Mouse (Mus musculus) liver, adult 2 months (tissue): ENCODE data around the gene Cd99l2. TPM values are rescaled to one million over a fixed set of nuclear protein-coding genes. Genes with fewer than 3 reads are reported as not detected.

ENCODE experiments used
- DNase-seq: peaks from one replicate; pipeline ENCODE4 v3.0.0-alpha.2; 2011; ENCODE audit warnings: low read depth, low spot score; ENCODE audit errors: extremely low read depth
- H3K27ac ChIP-seq: fragments of 200-500 bp; replicated peaks from 2 replicates; pipeline ENCODE4 v1.5.1; 2012; ENCODE audit warnings: low read depth, mild to moderate bottlenecking, control low read depth, inconsistent platforms, low read length; ENCODE audit not compliant: insufficient read depth
- H3K27me3 ChIP-seq: fragments of 200-500 bp; 2 replicates; pipeline ENCODE4 v1.6.1; 2012; ENCODE audit warnings: mild to moderate bottlenecking, moderate library complexity, low read length, inconsistent platforms; ENCODE audit not compliant: control insufficient read depth, insufficient read depth
- H3K36me3 ChIP-seq: fragments of 200-500 bp; 2 replicates; pipeline ENCODE4 v1.6.1; 2012; ENCODE audit warnings: low read length, inconsistent platforms; ENCODE audit not compliant: control insufficient read depth, insufficient read depth
- H3K4me1 ChIP-seq: fragments of 200-500 bp; 2 replicates; pipeline ENCODE4 v1.6.1; 2011; ENCODE audit warnings: low read length; ENCODE audit not compliant: control insufficient read depth, insufficient read depth
- H3K4me3 ChIP-seq: fragments of 200-500 bp; 2 replicates; pipeline ENCODE4 v1.5.1; 2011; ENCODE audit warnings: low read depth, mild to moderate bottlenecking, control low read depth, low read length, moderate library complexity; ENCODE audit not compliant: insufficient read depth
- H3K79me2 ChIP-seq: fragments of 200-500 bp; 2 replicates; pipeline ENCODE4 v1.6.1; 2012; ENCODE audit warnings: inconsistent platforms, mild to moderate bottlenecking, low read length, moderate library complexity; ENCODE audit not compliant: control insufficient read depth, insufficient read depth
- H3K9ac ChIP-seq: fragments of 200-500 bp; 2 replicates; pipeline ENCODE4 v1.6.1; 2012; ENCODE audit warnings: low read depth, mild to moderate bottlenecking, control low read depth, inconsistent platforms, low read length
- CTCF ChIP-seq: fragments of 200-500 bp; IDR thresholded peaks from 2 replicates; pipeline ENCODE4 v1.5.1; 2011; ENCODE audit warnings: low read depth, low read length, control low read depth
- POLR2A ChIP-seq: fragments of 200-500 bp; IDR thresholded peaks from 2 replicates; pipeline ENCODE4 v1.6.1; 2011; ENCODE audit warnings: low read length, control low read depth; ENCODE audit not compliant: insufficient read depth; ENCODE audit errors: extremely low read depth
- WGBS: fragments of 180-500 bp; shearing (Covaris S2); methylation state at CpG from one replicate; pipeline ENCODE4 v1.1.7; 2018; 5-methylcytosine and 5-hydroxymethylcytosine counted together
- polyA plus RNA-seq: library from polyadenylated mRNA; depleted of rRNA; stranded (reverse); fragments of >200 nt; gene quantifications from 2 replicates; pipeline ENCODE4 v1.2.3, GENCODE M21; 2012
- total RNA-seq: library from RNA; depleted of rRNA; stranded (reverse); fragments of >200 nt; gene quantifications from 2 replicates; pipeline ENCODE4 v1.2.3, GENCODE M21; 2014

Gene Cd99l2
- total and polyA plus RNA-seq, 2 experiments, result 10.0 to 18.2 TPM

DNA sequence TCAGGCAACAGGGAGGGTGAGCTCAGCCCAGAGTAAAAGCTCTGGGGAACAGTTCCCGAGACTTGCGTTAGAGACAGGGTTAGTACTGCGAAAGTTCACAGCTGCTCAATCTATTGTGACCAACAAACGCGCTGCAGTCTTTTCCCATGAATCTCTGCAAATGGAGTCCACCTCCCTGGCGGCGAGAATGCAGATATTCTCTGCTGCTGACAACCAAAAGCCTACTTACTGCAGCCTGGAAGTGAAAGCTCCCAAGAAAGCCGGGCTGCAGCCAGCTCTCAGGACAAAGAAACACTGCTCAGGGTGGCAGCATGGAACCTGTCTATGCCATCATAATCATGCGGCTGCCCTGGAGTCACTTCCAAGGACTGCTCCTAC, 619 bp upstream of the Cd99l2 start:
- TF ChIP-seq CTCF (no peak), POLR2A (no peak)
- Histone ChIP-seq H3K4me3 (peak overlapping the region; percentile 100), H3K27ac (peak overlapping the region; percentile 98), H3K36me3 (no peaks in the 10 kb centered on the region), H3K79me2 (peaks cover 6% of the 10 kb centered on the region; the same call in 1 of the 2 replicates), H3K27me3 (no peaks in the 10 kb centered on the region), H3K4me1 (no peaks in the 10 kb centered on the region), H3K9ac (peak overlapping the region; percentile 98)
- DNase-seq, result no peak
- 0% methylated on average over 9 of the region's 9 CpGs for WGBS

DNA sequence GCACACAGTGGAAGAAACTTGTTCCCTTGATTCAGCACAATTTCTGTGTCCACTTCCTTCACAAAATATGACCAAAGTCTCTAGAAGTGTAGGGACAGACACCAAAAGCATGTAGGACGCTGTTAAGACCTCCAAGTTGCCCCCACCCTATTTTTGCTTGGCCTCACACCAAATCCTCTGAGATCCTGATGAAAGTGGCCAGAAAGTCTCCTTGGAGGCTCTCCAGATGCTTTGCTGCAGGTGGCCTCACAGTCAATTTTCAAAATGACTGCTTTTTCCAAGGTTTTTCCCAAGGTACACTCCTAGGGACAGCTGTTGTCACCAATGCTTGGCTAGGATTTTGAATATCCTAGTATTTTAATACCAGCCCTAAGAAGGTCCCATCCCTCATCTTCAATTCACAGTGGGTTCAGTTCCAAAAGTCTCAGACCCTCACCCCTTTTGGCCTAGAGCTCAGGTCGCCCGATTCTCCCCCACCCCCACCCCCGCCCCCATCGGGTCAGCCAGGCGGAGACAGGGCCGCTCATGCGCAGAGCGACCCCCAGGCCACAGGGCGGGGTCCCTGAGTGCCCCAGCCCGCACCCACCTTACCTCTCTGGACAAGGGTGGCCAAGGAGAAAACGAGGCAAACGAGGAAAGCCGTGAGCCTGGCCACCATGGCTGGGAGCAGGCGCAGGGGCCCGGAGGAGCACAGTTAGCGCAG, 567 bp downstream of the Cd99l2 start:
- no peaks in the 10 kb centered on the region for H3K27me3 ChIP-seq
- DNase-seq, result peak; percentile 3

DNA sequence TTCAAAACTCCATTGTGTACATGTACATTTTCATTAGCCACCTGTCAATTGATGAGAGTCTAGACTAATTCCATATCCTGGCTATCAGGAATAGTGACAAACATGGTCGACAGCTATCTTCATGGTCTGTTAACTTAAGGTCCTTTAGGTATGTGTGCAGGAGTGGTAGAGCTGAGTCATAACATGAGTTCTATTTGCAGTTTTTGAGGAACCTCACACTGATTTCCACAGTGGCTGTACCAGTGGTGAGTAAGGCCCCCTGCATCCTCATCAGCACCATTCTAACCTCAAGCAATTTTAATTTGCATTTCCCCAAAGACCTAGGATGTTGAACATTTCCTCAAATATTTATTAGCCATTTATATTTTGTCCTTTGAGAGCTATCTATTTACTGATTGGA, 3.3 kb downstream of the Cd99l2 start:
- H3K9ac ChIP-seq, result no peak overlapping the region
- no peak overlapping the region for H3K4me3 ChIP-seq
- H3K79me2 ChIP-seq, result peaks cover 6% of the 10 kb centered on the region; the same call in 1 of the 2 replicates
- H3K27me3 ChIP-seq, result no peaks in the 10 kb centered on the region
- no peak for DNase-seq
- H3K36me3 ChIP-seq, result no peaks in the 10 kb centered on the region
- TF ChIP-seq POLR2A (no peak), CTCF (no peak)
- no peaks in the 10 kb centered on the region for H3K4me1 ChIP-seq
- no peak overlapping the region for H3K27ac ChIP-seq
- WGBS, result 83% methylated on average over 1 of the region's 1 CpGs

More for the DNA sequence above, 567 bp downstream of the Cd99l2 start:
- no peaks in the 10 kb centered on the region for H3K4me1 ChIP-seq
- 3% methylated on average over 16 of the region's 17 CpGs for WGBS
- no peaks in the 10 kb centered on the region for H3K36me3 ChIP-seq
- peak overlapping the region; percentile 98 for H3K9ac ChIP-seq
- TF ChIP-seq POLR2A (no peak), CTCF (no peak)
- H3K27ac ChIP-seq, result peak overlapping the region; percentile 98
- peaks cover 6% of the 10 kb centered on the region; the same call in 1 of the 2 replicates for H3K79me2 ChIP-seq
- peak overlapping the region; percentile 100 for H3K4me3 ChIP-seq

DNA sequence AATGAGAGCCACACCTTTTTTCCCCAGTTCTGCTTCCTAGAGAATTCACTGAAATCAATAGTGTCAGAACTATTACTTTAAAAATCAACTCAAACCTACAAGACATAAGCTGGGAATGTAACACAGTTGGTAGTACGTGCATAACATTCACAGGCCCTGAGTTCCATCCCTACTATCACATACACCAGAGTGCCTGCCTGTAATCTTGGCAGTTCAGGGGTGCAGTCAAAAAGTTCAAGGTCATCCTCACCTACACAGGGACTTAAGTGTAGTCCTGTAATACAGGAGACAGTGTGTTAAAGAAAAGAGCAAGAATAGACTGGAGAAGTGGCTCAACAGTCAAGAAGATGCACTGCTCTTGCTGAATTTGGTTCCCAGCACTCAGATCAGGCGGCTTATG, 10.4 kb downstream of the Cd99l2 start:
- no peak overlapping the region for H3K4me3 ChIP-seq
- no peak for DNase-seq
- no peak overlapping the region for H3K9ac ChIP-seq
- 97% methylated on average over 2 of the region's 2 CpGs for WGBS
- H3K27me3 ChIP-seq, result no peaks in the 10 kb centered on the region
- no peaks in the 10 kb centered on the region for H3K4me1 ChIP-seq
- TF ChIP-seq CTCF (no peak), POLR2A (no peak)
- H3K79me2 ChIP-seq, result no peaks in the 10 kb centered on the region; the same call in 1 of the 2 replicates
- no peak overlapping the region for H3K27ac ChIP-seq
- H3K36me3 ChIP-seq, result no peaks in the 10 kb centered on the region

DNA sequence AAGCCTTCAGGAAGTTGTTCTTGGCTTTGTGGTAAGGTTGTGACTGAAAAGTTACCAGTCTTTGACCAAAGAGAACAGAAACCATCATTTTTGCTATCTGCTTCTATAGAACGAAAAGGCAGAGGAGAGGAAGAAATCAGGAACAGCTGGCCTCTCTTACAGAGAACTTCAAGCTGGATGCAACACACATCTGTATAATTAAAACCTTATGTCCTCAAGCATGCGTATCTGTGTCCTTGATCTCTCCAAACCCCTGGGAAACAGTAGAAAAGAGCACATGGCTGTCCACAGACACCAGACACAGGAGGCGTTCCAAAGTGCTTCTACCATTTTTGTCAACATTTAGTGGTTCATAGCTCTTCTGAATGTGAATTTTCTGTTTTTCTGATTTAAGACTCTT, 16.7 kb downstream of the Cd99l2 start:
- no peaks in the 10 kb centered on the region; the same call in 1 of the 2 replicates for H3K79me2 ChIP-seq
- WGBS, result 87% methylated on average over 3 of the region's 3 CpGs
- no peaks in the 10 kb centered on the region for H3K4me1 ChIP-seq

DNA sequence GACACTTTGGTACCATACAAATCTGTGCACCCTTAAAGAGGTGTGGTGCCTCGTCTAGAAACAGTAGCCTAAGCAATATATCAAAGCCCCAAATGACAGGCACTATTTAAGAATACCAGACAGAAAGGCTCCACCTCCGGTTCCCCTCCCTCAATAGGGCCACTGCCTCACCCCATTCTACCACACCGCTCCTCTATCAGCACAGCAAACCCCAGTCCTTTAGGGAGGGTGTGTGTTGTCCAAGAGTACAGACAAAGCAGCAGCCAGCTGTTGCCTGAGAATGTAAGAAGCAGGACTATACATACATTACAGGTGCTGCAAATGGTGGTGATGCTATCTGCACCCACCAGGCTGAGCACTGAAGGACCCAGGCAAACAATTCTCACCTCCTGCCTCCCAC, 17.2 kb downstream of the Cd99l2 start:
- Histone ChIP-seq H3K79me2 (no peaks in the 10 kb centered on the region; the same call in 1 of the 2 replicates), H3K4me3 (no peak overlapping the region), H3K4me1 (no peaks in the 10 kb centered on the region), H3K27ac (no peak overlapping the region), H3K36me3 (no peaks in the 10 kb centered on the region), H3K27me3 (no peaks in the 10 kb centered on the region), H3K9ac (no peak overlapping the region)
- no peak for DNase-seq
- TF ChIP-seq CTCF, result no peak
- TF ChIP-seq POLR2A, result no peak
- WGBS, result 91% methylated on average over 3 of the region's 3 CpGs

More for the DNA sequence above, 16.7 kb downstream of the Cd99l2 start:
- H3K27ac ChIP-seq, result no peak overlapping the region
- H3K27me3 ChIP-seq, result no peaks in the 10 kb centered on the region
- no peak overlapping the region for H3K4me3 ChIP-seq
- H3K36me3 ChIP-seq, result no peaks in the 10 kb centered on the region
- no peak for TF ChIP-seq CTCF
- no peak for TF ChIP-seq POLR2A
- H3K9ac ChIP-seq, result no peak overlapping the region
- no peak for DNase-seq
